Mouse (Mus musculus) CH12.LX (cell line): ENCODE measurements around the gene Car10. TPM values are rescaled to one million over a fixed set of nuclear protein-coding genes. Genes with fewer than 3 reads are reported as not detected.
A peak's percentile ranks its signal among the peaks of the same experiment; 100 is the strongest.

Experiments
- DNase-seq: peaks from one replicate; pipeline ENCODE4 v3.0.0-alpha.2; 2013; ENCODE audit errors: extremely low read depth
- H3K27ac ChIP-seq: 2 replicates; pipeline ENCODE4 v1.5.1; 2012; ENCODE audit warnings: low read depth, mild to moderate bottlenecking, control low read depth, moderate library complexity; ENCODE audit not compliant: insufficient read depth
- H3K27me3 ChIP-seq: replicated peaks from 2 replicates; pipeline ENCODE3; 2012; ENCODE audit warnings: inconsistent platforms
- H3K36me3 ChIP-seq, 2 experiments: replicated peaks in 1 of 2; 2 replicates each; pipeline versions ENCODE3 to v1.6.1; 2012; ENCODE audit warnings: inconsistent platforms in 1 of 2, low read length in 1 of 2, mild to moderate bottlenecking in 1 of 2, mixed read lengths in 1 of 2, moderate library complexity in 1 of 2; ENCODE audit not compliant: control insufficient read depth in 1 of 2, insufficient read depth in 1 of 2
- H3K4me1 ChIP-seq, 2 experiments: 2 replicates each; pipeline ENCODE4 v1.6.1; 2012; ENCODE audit warnings: inconsistent platforms in 1 of 2, moderate library complexity in 1 of 2; ENCODE audit not compliant: insufficient read depth in 2 of 2, control insufficient read depth in 1 of 2
- H3K4me2 ChIP-seq: 2 replicates; pipeline ENCODE4 v1.6.1; 2012; ENCODE audit warnings: low read depth, mild to moderate bottlenecking, control low read depth; ENCODE audit not compliant: poor library complexity, insufficient read depth, severe bottlenecking
- H3K4me3 ChIP-seq, 3 experiments: fragments of 150-350 bp in 1 of 3; sonication (generic) in 1 of 3; replicated peaks in 1 of 3; 2 replicates each; pipeline versions ENCODE3 to v1.5.1; 2011 to 2012; ENCODE audit warnings: low read depth in 2 of 3, low read length in 2 of 3, mild to moderate bottlenecking in 2 of 3, moderate library complexity in 2 of 3, control low read depth in 1 of 3, improper control_type of control experiment in 1 of 3, inconsistent platforms in 1 of 3, mixed read lengths in 1 of 3; ENCODE audit not compliant: poor library complexity in 1 of 3
- H3K79me2 ChIP-seq: replicated peaks from 2 replicates; pipeline ENCODE4 v1.6.1; 2012; ENCODE audit warnings: mild to moderate bottlenecking, moderate library complexity; ENCODE audit not compliant: control insufficient read depth, poor library complexity, insufficient read depth, severe bottlenecking; ENCODE audit errors: extremely low read depth
- H3K9ac ChIP-seq: 2 replicates; pipeline ENCODE4 v1.6.1; 2012; ENCODE audit warnings: low read depth, mild to moderate bottlenecking, control low read depth, moderate library complexity; ENCODE audit not compliant: insufficient read depth
- H3K9me3 ChIP-seq: replicated peaks from 2 replicates; pipeline ENCODE3; 2012; ENCODE audit warnings: low read length, inconsistent platforms, mixed read lengths
- E2F4 ChIP-seq: IDR thresholded peaks from 2 replicates; pipeline ENCODE4 v1.6.1; 2011; ENCODE audit warnings: low read depth, low read length, improper control_type of control experiment; ENCODE audit not compliant: insufficient replicate concordance
- GABPA ChIP-seq: IDR thresholded peaks from 2 replicates; pipeline ENCODE4 v1.6.1; 2012; ENCODE audit warnings: low read depth, low read length, improper control_type of control experiment, inconsistent platforms; ENCODE audit not compliant: insufficient replicate concordance
- JUN ChIP-seq: IDR thresholded peaks from 2 replicates; pipeline ENCODE4 v1.6.1; 2011; ENCODE audit warnings: low read depth, mild to moderate bottlenecking, low read length, improper control_type of control experiment, moderate library complexity; ENCODE audit not compliant: insufficient read depth
- JUND ChIP-seq: conservative IDR thresholded peaks from 2 replicates; pipeline ENCODE4 v1.6.1; 2011; ENCODE audit warnings: low read depth, low read length, improper control_type of control experiment
- MEF2A ChIP-seq: IDR thresholded peaks from 2 replicates; pipeline ENCODE4 v1.6.1; 2014; ENCODE audit warnings: low read depth, mild to moderate bottlenecking, inconsistent platforms, low read length, improper control_type of control experiment, borderline replicate concordance
- MXI1 ChIP-seq: IDR thresholded peaks from 2 replicates; pipeline ENCODE4 v1.6.1; 2011; ENCODE audit warnings: mild to moderate bottlenecking, low read depth, low read length, improper control_type of control experiment
- MYC ChIP-seq: IDR thresholded peaks from 2 replicates; pipeline ENCODE4 v1.6.1; 2011; ENCODE audit warnings: low read depth, mild to moderate bottlenecking, improper control_type of control experiment, low read length
- PAX5 ChIP-seq: IDR thresholded peaks from 2 replicates; pipeline ENCODE4 v1.6.1; 2012; ENCODE audit warnings: low read length, inconsistent platforms, mixed read lengths
- SIN3A ChIP-seq: IDR thresholded peaks from 2 replicates; pipeline ENCODE4 v1.6.1; 2012; ENCODE audit warnings: low read length, improper control_type of control experiment, inconsistent platforms
- TBP ChIP-seq: conservative IDR thresholded peaks from 2 replicates; pipeline ENCODE4 v1.6.1; 2011; ENCODE audit warnings: low read depth, low read length, improper control_type of control experiment
- TCF12 ChIP-seq: IDR thresholded peaks from 2 replicates; pipeline ENCODE4 v1.6.1; 2014; ENCODE audit warnings: low read depth, mild to moderate bottlenecking, inconsistent platforms, low read length, improper control_type of control experiment
- UBTF ChIP-seq: IDR thresholded peaks from 2 replicates; pipeline ENCODE4 v1.6.1; 2012; ENCODE audit warnings: low read depth, mild to moderate bottlenecking, inconsistent platforms, low read length, improper control_type of control experiment, moderate library complexity
- USF1 ChIP-seq: IDR thresholded peaks from 2 replicates; pipeline ENCODE4 v1.6.1; 2014; ENCODE audit warnings: low read depth, mild to moderate bottlenecking, inconsistent platforms, low read length, improper control_type of control experiment
- USF2 ChIP-seq: conservative IDR thresholded peaks from 2 replicates; pipeline ENCODE4 v1.6.1; 2011; ENCODE audit warnings: low read depth, low read length, improper control_type of control experiment
- ZC3H11A ChIP-seq: IDR thresholded peaks from 2 replicates; pipeline ENCODE4 v1.6.1; 2012; ENCODE audit warnings: low read depth, mild to moderate bottlenecking, inconsistent platforms, low read length, improper control_type of control experiment
- dilution Hi-C: fragments of 300-500 bp; cut with MboI; formaldehyde crosslinking; loops from 2 replicates; pipeline ENCODE4 v1.14.3; 2020; ENCODE audit warnings: low sequenced_read_pairs; ENCODE audit not compliant: extremely low pct_unique_long_range_greater_than_20kb, extremely low pct_ligation_motif_present
- in situ Hi-C: fragments of 300-500 bp; cut with MboI; formaldehyde crosslinking; loops from 3 replicates; pipeline ENCODE4 v1.14.3; 2019; ENCODE audit warnings: low sequenced_read_pairs, low pct_ligation_motif_present, low pct_unique_long_range_greater_than_20kb, mixed read lengths
- polyA plus RNA-seq: library from polyadenylated mRNA; unstranded; fragments of >175 nt; gene quantifications from 2 replicates; pipeline ENCODE4 v1.2.1, GENCODE M21; 2012; ENCODE audit warnings: low read depth; ENCODE audit not compliant: insufficient read length
- total RNA-seq, 2 experiments: library from RNA; depleted of rRNA; stranded (reverse); fragments of 300-350 nt in 1 of 2; fragments of >200 nt in 1 of 2; gene quantifications; 2 replicates each; pipeline ENCODE4 v1.2.3; 2012 to 2014

The Car10 gene
- total and polyA plus RNA-seq, 3 experiments = not detected

DNA sequence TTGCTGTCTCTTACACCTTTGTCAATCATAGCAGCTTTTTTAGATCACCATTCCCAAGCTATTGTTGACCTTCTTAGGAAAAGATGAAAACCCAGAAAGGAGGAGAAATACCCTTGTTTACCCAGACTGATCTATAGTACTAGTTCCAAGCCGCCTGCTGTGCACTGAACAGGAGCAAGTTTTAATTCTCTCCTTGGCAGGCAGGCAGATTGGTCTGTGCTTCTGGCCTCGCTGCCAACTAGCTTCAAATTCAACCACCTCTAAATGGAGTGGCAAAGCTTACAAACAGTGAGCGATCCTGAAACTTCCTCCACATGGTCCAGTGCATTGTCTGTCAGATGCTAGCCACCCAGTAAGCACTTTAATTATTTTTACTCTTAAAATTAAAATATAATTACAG is 247.0 kb downstream of the Car10 start:
- no peak for DNase-seq
- no peak for TF ChIP-seq MEF2A
- Histone ChIP-seq H3K27ac (no peak overlapping the region), H3K27me3 (no peaks in the 10 kb centered on the region), H3K79me2 (no peaks in the 10 kb centered on the region), H3K4me1 (no peaks in the 10 kb centered on the region), H3K36me3 (no peaks in the 10 kb centered on the region), H3K9me3 (peaks cover 28% of the 10 kb centered on the region), H3K9ac (no peak overlapping the region), H3K4me3 (no peak overlapping the region), H3K4me2 (no peak overlapping the region)
- in situ Hi-C loops (no loop called here), dilution Hi-C loops (no loop called here)

DNA sequence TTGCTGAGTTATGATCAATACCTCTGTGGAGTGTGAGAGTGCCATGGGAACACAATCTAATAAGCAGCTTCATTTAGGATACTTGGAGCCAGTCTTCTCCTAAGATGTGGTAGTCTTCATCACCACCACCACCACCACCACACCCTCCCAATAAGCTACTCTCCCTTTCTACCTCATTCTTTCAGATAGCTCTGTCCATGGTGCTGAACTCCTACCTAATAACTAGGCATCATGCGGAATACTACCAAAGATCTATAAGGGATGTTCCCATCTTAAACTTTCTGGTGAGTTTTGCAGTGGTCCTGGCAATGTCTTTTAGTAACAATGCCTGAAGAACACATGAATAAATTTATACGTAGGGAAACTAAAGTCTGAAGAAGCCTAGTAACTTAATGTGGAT is 263.7 kb downstream of the Car10 start:
- H3K4me3 ChIP-seq = no peak overlapping the region
- H3K9me3 ChIP-seq = peaks cover 21% of the 10 kb centered on the region
- in situ Hi-C loops (no loop called here), dilution Hi-C loops (no loop called here)
- no peaks in the 10 kb centered on the region for H3K36me3 ChIP-seq
- no peak for TF ChIP-seq MXI1
- TF ChIP-seq JUND = no peak
- no peak for TF ChIP-seq MYC
- TF ChIP-seq TCF12 = no peak
- H3K4me1 ChIP-seq = no peaks in the 10 kb centered on the region
- no peaks in the 10 kb centered on the region for H3K79me2 ChIP-seq
- H3K27me3 ChIP-seq = no peaks in the 10 kb centered on the region
- H3K27ac ChIP-seq = no peak overlapping the region
- H3K4me2 ChIP-seq = no peak overlapping the region
- H3K9ac ChIP-seq = no peak overlapping the region
- peak; percentile 3 for DNase-seq

DNA sequence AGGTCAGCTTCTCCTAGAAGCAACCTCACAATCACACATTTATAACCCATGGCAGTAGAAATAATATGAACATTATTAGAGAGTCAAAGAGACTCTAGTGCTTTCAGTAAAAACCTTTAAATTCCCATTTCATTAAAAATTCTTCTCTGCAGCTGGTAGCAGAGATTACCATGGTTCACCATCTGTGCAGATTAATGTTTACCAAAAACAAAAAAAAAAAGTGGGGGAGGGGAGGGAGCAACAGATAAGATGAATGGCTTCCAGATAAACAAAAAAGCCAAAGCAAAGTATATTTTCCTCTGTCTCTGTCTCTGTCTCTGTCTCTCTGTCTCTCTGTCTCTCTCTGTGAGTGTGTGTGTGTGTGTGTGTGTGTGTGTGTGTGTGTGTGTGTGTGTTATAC is 266.3 kb downstream of the Car10 start:
- dilution Hi-C loops (no loop called here), in situ Hi-C loops (no loop called here)
- Histone ChIP-seq H3K27me3 (no peaks in the 10 kb centered on the region), H3K9me3 (peaks cover 15% of the 10 kb centered on the region), H3K4me3 (no peak overlapping the region), H3K36me3 (no peaks in the 10 kb centered on the region)
- DNase-seq = no peak
- TF ChIP-seq TBP (no peak), USF2 (no peak), PAX5 (no peak), MYC (no peak), JUN (no peak), UBTF (no peak), E2F4 (no peak), ZC3H11A (no peak), GABPA (no peak), MEF2A (no peak), USF1 (no peak), SIN3A (no peak)
- TF ChIP-seq, all 38 proteins: peak for 0
- no peak overlapping the region for H3K4me2 ChIP-seq
- H3K27ac ChIP-seq = no peak overlapping the region
- no peaks in the 10 kb centered on the region for H3K79me2 ChIP-seq
- no peaks in the 10 kb centered on the region for H3K4me1 ChIP-seq
- H3K9ac ChIP-seq = no peak overlapping the region
